Comparison of ENCODE assay signal across 16 mouse cellular contexts in genomic region chr12:72721710-72722109, GRCm38 (mm10).
"Had no signal": no experiment of that assay in that cellular context is flagged by ENCODE, and none has a peak within 500 bp of the region (broad histone marks: within the 10 kb centered on the region; RNA-seq: fewer than 3 reads in every experiment).

No protein-coding gene starts in this region.

- H3K4me3 ChIP-seq: megakaryocyte, embryonic 14.5 days; midbrain, embryonic 13.5 days; midbrain, embryonic 15.5 days; neural tube, embryonic 12.5 days had no signal

- ATAC-seq: midbrain, embryonic 13.5 days; midbrain, embryonic 15.5 days had no signal

- DNase-seq: lung, adult 18-20 months; lung, embryonic 14.5 days; lung, postnatal 10 days; lung, postnatal 36 days; right cerebral cortex, postnatal 25 days; right cerebral cortex, postnatal 4 days; spleen, adult 18-20 months; thymus, adult 18-20 months; thymus, postnatal 14 days; thymus, postnatal 36 days had no signal

- H3K27me3 ChIP-seq: midbrain, embryonic 13.5 days; midbrain, embryonic 15.5 days; neural tube, embryonic 12.5 days had no signal

- H3K9ac ChIP-seq: lung, embryonic 14.5 days; midbrain, embryonic 13.5 days; midbrain, embryonic 15.5 days; neural tube, embryonic 12.5 days had no signal

- H3K36me3 ChIP-seq: midbrain, embryonic 13.5 days; midbrain, embryonic 15.5 days; neural tube, embryonic 12.5 days had no signal

- H3K9me3 ChIP-seq: megakaryocyte, embryonic 14.5 days; midbrain, embryonic 13.5 days; midbrain, embryonic 15.5 days; neural tube, embryonic 12.5 days had no signal

- H3K4me1 ChIP-seq: megakaryocyte, embryonic 14.5 days; midbrain, embryonic 13.5 days; midbrain, embryonic 15.5 days; neural tube, embryonic 12.5 days had no signal

- H3K27ac ChIP-seq: macrophage; midbrain, embryonic 13.5 days; midbrain, embryonic 15.5 days; neural tube, embryonic 12.5 days had no signal

- H3K4me2 ChIP-seq: lung, embryonic 14.5 days; midbrain, embryonic 11.5 days; midbrain, embryonic 13.5 days; midbrain, embryonic 15.5 days; neural tube, embryonic 12.5 days had no signal
